Mouse (Mus musculus): ENCODE measurements around the gene Olfr1174-ps.

- TF ChIP-seq CTCF (IDR thresholded peaks at IDR 0.05; ENCODE audit: borderline replicate concordance, insufficient read depth, low read length) (no peak), POLR2A (IDR thresholded peaks at IDR 0.05; ENCODE audit: low read depth, low read length) (no peak)
Observed at GRCm38 (mm10) chr2:88315035-88315434, at the start of gene Olfr1174-ps.
